Mouse (Mus musculus): ENCODE measurements at regions not wholly inside any gene's neighbourhood (a gene's known extent, or its start where the extent isn't known, plus 50 kb on each side); places are given as distances from the start of the nearest gene placed in this dataset.

DNA sequence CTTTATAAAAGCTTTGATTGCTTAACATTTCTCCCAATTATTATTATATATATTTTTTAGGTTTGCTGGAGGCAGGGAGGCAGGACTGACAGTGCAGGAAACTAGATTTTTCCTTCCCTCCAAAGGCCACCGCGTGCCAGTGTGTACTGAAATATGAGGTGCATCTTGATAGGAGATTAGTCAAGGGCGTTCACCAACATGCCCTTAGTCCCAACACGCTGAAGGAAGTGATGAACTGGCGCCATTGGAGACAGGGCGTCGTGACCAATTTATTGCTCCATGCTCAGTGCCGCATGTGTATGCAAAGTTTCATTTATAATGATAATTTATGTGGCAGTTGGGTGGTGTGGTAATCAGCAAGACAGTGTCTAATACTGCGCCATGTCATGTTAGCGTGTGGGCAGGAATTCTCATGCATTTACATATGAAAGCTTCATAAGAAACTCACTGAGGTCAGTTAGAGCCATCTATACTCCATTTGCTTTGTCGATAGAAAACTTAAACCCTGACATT, 66.2 kb downstream of the Isl1 start:
- no peak for DNase-seq

DNA sequence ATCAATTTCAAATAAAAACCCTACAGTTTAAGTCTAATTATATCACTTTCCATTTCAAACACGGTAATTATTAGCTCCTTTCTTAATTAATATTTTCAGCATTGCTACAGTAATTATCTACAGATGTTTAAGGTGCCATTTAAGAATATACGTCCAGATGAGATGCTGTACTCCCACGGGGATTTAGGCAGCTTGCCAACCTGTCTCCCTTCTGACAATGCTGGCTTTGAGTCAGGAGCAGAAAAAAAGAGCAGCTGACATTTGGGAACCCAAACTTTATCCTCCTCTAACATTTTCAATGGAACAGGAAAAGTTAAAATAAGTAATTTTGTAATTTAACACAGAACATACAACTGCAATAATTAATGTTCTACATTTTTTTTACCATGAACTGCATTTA, 94.4 kb downstream of the Isl1 start:
- no peak for DNase-seq

DNA sequence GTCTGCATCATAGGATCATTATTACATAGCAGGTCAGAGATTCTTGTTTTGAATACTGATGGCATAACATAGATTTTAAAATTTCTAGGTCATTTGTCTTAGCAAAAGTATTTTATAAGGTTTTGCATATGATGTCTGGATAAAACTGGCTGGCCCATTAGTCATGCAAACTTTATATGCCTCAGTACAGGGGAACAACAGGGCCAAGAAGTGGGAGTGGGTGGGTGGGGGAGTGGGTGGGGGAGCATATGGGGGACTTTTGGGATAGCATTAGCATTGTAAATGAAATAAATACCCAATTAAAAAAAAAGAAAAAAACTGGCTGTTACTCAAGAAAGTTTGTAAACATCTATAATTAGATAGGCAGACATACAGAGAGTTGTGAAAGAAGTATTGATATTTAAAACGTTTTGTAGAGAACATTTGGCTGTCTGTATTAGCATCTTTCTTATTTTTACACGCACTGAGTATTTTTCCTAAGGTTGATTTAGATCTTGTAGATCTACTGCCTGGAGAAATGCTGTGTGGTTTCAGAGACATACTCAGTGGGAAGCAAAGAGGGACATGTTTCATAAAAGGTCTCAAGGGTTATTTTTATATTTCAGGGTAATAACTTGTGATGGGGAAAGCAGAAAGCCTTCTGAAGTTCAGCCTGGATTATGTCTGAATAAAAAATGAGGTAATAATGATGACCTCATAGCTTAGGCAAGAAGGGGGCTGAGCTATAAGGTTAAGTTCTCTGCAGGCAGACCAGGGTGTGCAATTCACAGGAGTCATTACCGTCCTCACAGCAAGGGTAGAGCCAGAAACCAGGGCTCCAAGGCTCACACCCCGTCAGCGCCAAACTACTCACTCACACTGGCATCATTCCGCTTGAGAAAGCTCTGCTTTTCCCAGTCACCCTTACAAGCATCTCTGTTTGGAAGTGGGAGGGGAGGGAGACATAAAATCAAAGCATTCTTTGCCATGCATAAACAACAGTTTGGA, 95.4 kb downstream of the Isl1 start:
- no peak for DNase-seq

DNA sequence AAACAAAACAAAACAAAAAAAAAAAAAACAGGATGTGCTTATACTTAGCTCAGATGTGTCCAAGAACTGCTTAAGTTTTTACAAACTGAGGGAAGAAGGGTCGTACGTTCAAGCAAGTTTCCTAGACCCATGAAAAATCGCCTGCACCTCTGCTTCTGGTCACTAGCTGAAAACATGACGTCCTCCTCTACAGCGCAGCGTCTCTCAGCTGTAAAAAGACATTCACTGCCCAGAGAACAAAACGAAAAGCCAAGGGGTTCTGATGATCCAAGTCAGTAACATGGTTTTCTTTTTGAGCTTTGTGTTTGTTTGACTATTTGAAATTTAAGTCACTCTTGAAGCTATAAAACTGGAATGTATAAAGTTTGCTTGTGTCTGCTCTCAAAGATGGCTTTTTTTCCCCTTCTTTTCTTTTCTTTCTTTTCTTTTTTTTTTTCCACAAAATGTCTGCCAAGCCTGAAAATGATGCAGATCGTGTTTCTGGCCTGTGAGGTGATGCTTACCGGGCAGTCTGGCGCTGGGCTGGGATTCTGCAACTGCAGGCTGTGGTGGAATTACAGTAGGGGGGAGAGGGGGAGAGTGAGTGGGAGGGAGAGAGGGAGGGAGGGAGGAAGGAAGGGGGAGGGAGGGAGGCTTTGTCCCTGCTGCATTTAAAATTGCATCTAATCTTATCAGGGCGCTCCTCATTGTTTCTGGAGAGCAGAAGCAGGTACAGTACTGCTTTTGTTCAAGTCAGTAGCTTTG, 108.1 kb downstream of the Isl1 start:
- DNase-seq = no peak

DNA sequence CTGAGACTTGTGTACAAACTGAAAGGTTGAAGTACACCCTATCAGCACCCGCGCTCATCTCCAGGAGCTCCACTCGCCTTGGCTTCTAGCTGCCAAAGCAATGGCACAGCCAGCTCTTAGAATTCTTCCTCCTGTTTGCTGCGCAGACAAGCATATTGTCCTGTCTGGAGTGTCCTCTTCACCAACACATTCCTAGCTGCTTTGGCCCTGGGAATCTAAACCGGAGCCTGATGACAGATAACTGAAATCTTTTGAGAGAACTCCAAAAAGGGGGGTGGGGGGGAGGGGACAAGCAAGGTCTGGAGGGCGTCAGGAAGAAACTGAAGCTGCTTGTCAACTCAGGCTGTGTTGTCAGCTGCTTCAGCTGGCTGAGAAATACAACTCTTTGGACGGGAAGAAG, 122.4 kb downstream of the Isl1 start:
- DNase-seq = no peak

DNA sequence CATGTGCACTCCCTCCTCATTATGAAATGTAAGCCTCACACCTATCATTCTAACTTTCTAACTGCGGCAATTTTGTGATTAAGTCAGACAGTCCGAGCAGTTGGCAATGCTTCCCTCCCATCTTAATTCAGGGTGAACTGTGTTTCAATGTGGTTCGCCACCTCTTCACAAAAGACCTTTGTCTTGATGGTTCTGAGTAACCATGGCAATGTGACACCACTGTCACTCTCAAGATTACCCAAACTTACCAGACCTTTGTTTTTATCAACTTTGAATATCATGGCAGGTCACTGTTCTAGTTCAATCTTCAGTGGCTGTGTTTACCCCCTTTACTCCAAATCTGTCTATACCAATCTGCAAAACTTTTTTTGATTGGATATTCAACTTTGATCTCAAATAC, 131.7 kb downstream of the Isl1 start:
- DNase-seq = no peak

DNA sequence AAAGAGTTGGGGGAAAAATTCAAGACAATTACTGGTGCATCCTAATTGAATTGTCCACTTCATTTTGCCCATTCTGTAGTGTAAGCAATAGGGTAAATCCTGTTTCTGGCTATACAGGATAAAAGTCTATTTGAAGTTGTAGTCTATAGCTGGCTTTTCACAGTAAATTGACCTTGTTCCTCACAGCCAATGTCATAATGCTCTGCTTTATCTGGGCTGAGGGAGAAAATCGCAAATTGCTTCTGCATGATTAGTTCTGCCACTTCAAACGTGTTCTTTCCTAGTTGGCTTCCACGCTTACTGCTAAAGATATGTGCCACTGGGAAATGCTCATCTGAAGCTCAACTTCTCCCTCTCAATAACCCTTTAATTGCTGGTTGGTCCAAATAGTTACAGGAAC, 134.5 kb downstream of the Isl1 start:
- no peak for DNase-seq

DNA sequence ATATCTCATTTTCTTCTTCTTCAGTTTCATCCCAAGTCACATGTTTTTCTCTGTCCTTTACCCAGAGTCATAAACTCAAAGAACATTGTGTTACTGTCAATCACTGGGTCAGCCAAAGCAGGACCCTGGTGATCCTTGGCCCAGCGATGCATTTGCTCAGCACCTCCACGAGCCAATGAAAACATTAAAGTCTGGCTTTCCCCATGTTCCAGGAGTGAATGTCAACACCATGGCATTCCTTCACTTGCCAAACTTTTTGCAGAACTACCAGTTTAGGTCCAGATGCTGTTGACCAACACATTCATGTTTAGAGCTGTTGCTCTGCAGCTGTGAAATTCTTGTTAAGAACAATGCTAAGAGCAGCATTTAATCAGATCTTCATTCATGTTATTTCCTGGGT, 135.6 kb downstream of the Isl1 start:
- no peak for DNase-seq

DNA sequence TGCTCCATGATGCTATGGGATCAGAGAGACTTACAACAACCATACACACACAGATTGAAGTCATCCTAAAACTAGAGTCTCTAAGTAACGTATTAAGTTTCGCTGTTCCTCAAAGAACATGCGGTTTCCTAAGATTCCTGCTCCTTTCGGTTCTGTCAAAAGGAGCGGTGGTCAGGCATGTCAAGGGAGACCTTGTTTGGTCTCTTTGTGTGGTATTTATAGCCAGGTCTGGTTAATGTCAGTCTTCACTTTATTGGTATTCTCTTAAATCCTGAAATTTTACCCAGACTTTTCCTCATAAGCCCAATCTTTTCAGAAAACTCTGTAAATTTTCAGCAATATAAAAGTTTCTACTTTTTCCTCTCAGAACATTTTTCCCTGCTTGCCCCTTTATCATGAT, 166.5 kb downstream of the Isl1 start:
- DNase-seq = no peak

DNA sequence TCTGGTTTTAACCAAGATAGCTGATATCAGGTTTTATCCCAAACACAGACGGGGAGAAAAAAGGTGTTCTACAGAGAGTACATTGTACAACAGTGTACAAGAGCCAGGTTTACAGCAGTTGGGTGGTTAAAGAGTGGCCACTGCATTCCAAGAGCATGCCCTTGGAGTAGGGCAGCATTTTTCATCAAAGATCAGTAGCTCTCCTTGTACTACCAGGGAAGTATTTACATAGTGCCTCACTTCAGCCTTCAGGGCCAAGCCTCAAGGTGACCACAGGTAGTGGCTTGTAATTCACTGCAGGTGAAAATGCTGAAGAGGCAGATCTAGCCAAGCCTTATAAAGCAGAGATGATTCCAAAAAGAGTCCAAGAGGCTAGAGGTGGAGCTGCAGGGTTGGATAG, 190.8 kb downstream of the Isl1 start:
- no peak for DNase-seq

DNA sequence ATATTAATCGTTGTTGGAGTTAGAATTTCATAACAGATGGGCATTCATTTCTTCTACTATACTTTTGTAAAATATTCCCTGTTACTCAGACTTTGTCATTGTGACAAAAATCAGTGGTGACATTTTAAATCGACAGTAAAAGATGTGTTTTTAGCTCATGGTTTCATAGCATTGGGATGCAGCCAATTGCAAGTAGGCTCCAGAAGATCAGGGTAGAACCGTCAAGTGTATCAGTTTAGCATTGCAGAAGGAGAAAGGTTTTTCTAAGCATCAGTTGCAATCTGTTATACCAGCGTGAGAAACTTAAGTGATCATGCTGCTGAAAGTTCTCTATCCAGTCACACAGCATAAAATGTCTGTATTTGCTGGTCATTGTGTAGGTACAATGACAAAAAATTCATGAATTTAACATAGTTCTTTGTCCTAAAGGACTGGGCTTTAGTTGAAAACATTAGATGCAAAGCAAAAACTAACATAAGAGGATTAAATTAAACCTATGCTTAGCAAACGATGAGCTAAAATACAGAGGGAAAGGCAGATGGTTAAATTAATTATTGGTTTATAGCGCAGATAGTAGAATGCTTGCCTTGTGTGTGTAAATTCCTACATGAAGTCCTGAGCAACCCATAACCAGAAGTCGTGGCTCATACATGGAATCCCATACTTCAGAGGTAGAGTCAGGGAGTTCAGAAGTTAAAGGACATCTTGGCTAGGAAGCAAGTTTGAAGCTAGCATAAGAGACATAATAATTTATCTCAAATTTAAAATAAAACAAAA, 198.3 kb downstream of the Isl1 start:
- peak in 1 of 2 experiments; percentile 9 for DNase-seq

DNA sequence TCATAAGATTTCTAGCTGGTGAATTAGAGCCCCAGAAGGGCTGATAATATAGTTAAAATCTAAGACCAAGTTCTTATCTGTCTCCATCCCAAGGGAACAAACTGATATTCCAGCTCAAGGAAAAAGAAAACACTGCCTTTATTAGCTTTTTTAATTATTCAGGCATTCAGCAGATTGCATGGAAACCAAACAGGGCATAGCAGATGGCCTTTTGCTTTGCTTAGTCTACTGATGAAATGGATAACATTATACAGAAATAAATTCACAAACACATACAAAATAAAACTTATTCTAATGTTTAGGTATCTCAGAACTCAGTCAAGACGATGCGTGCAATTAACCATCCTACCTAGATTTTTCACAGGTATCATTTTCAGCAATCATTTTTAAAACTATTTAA, 198.9 kb downstream of the Isl1 start:
- DNase-seq = no peak

DNA sequence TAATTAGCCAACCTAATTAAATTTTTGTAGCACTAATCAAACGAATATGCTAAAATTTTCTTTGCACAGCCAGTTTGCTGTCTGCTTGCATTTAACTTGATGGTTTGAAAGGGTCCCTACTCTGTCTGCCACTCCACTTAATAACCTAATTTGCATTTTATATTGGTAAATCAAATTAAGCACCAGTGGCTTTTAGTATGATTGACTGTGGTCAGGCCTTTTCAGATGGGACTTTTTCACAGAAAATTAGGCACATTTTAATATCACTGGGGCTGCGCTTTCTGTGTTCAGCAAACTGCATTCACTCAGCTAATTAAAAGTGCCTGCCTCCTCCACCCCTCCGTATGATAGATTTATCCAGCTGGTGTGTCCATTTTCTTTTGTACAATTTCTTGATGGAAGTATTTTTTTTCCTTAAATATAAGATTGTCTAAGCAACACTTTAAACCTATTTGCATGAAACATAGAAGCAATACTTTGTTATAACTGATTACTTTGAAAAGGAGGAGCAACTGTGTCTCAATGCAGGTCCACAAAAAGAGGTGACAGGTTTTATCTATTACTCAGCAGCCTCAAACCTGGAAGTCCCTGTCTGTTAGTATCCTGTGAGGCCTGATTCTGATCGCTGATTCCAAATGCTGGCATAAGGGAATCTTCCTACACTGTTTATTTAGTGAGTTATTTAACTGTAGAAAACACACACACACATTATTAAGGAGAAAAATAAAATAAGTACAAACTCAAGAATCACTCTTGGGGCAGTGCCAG, 221.8 kb downstream of the Isl1 start:
- no peak for DNase-seq

DNA sequence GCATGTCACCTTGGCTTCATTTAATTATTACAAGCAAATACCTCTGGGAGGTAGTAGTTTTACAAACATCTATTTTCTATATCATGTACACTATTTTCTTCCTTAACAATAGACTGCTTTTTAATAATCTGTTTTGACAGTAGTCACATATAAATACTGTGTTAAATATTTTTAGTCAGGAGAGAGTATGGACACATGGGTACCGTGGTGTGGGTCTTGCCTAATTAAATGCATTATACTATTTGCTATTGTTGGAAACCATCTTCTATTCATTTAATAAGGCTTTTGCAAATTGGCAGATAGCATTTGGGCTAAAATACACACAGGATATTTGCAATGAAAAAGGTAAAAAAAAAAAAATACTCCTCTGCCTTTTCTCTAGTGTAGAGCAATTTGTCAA, 222.3 kb downstream of the Isl1 start:
- no peak for DNase-seq

DNA sequence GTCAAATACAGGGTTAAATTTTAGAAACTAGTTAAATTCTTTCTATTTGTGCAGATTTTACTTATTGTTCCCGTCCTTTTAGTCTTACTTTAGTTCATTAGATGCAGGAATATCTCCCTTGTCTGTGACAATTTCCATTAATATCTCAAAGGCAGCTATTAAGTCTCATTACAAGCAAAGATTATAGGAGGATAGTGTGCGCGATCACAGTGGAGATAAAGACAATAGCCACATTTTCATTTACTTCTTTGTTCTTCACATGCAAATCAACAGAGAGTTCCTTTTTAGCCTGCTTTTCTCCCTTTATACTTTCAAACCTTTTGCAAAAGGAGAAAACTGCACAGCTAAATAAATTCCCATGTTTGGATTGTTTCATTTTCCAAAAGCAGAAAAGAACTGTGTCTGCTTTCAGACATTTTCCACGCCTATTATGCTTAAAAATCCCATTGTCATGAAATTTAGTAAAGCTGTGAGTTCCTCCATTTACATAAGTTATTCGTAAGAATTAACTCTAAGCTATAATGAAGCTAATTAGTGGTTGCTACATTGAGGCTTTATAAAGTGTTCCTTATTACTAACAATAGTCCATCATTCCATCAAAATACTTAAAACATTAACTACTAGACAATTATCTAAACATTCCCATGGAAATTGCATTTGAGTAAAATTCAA, 252.4 kb downstream of the Isl1 start:
- no peak for DNase-seq

DNA sequence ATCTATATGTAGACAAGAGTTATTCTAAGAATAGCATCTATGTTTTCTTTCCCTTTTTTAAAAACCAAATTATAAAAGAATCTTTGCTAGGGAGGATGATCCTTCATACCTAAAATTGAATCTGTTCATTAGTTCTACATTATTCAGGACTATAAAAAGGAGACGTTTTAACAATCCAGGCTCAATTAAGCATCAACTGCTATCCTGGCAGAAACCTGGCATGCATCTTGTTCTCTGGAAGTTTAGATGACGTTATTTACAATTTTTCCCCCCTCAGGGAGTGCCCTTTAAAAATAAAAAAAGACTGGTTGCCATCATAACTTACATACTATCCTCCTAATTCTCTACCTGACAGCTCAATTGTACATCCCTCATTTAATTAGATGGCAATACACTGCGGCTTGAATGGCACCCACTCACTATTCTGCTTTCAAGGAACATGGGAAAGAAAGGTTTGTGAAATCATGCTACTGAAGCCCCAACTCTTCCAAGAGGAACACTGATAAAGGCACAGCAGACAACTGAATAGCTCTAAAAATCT, 253.3 kb downstream of the Isl1 start:
- DNase-seq = no peak

DNA sequence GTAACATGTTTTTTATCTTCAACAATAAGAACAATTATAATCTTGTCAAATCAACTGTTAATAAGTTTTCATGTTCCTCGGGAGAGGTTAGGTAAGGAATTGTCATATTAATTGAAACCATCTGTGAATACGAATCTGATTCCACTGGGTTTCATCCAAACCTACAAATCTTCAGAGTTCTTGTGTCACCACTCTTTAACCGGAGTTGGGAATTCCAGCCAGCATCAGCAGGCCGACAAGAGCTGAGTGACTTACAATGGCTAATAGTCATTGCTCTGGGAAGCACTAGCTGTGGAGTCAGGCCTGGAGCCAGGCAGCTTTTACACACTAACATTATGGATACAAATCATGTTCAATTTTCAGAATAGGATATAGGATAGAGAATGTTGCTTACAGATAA, 273.3 kb downstream of the Isl1 start:
- no peak for DNase-seq

DNA sequence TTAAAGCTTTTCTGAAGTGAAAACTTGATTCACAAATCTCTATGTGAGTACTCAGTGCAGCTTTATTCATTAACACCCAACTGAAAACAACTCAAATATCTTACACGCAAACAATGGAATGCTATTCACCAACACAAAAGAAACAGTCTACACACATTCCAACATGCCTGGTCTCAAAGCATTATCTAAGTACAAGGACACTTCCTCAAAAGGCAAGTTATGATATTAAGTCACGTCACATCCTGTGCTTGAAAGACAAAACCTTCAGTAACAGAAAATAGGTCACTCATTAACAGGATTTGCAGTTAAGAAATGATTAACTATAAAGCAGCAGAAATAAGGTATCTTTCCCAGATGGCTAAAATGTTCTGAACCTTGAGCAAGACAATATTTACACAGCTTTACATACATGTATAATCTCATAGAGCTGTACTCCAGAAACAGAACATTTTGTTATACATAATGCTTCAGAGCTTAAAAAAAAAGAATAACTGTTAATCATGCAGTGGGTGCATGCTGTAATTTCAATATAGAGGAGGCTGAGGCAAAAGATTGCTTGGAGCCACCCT, 279.3 kb downstream of the Isl1 start:
- DNase-seq = no peak

DNA sequence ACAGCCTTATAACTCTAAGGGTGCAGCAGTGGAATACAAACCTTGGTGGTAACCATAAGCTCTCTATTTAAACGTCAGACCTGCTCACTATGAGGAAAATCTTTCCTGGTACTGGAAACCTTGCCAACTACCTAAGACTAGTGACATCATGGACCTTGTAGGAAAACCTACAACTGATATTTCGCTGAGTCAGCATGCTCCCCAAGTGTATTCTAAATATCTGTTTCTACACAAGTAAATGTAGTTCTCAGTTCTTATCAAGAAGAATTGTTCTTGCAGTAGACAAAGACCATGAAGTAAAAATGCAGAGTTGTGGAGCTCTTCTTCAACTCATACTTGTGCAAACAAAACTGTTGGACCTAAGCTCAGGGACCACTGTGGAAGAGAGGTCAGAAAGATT, 280.9 kb downstream of the Isl1 start:
- DNase-seq = no peak

DNA sequence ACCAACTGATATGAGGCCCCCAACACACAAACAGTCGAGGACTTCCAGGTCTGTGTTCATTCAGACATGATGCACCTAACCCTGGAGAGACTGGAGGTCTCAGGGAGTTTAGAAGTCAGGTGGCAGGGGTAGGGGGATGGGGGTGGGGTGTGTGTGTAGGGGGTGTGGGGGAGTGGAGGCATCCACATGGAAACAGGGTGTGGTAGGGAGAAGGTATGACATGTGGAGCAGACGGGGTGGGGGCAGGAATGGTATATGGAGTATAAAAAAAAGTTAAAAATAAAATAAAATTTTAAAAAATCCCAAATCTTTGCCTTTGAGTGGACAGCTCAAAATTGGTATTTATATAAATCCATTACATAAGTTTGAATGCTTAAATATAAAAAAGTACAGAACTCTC, 282.3 kb downstream of the Isl1 start:
- no peak for DNase-seq

DNA sequence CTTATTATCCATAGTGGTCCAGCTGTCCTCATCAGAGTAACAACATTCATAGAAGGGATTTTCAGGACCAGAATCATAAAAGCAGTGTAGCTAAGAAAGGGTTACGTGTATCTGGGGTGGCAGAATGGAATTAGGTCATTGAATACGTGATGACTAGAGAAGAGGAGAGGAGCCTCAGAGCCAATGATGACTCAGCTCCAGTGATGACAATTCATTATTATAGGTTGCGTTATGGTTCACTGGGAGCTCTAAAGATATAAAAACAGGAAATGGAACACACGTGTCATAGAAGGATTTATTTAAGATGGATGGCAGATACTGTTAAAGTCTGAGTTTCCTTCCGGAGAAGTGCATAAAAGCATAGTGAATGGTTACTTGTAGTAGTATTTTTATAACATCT, 291.6 kb downstream of the Isl1 start:
- DNase-seq = no peak

Data from layer of hippocampus, postnatal 36 days (tissue).